Mouse (Mus musculus) MEL (cell line): Measurements from ENCODE around the gene Pcnx4. TPM values are rescaled to one million over a fixed set of nuclear protein-coding genes. Genes with fewer than 3 reads are reported as not detected.

Source experiments
- DNase-seq: peaks from one replicate; pipeline ENCODE4 v3.0.0; 2011; ENCODE audit warnings: low read depth, low spot score
- H3K27ac ChIP-seq: 2 replicates; pipeline ENCODE4 v1.5.1; 2012; ENCODE audit warnings: low read depth, mild to moderate bottlenecking, control low read depth, low read length, moderate library complexity; ENCODE audit not compliant: control insufficient read depth
- H3K27me3 ChIP-seq, 2 experiments: fragments of 150-350 bp in 1 of 2; sonication (generic) in 1 of 2; 2 replicates each; pipeline ENCODE4 v1.6.1; 2012; ENCODE audit warnings: low read length in 2 of 2, mild to moderate bottlenecking in 2 of 2, improper control_type of control experiment in 1 of 2, moderate library complexity in 1 of 2; ENCODE audit not compliant: insufficient read depth in 2 of 2, control insufficient read depth in 1 of 2
- H3K36me3 ChIP-seq, 2 experiments: 2 replicates each; pipeline ENCODE4 v1.6.1; 2012 to 2014; ENCODE audit warnings: low read length in 2 of 2, improper control_type of control experiment in 1 of 2, inconsistent platforms in 1 of 2, mild to moderate bottlenecking in 1 of 2; ENCODE audit not compliant: insufficient read depth in 2 of 2, control insufficient read depth in 1 of 2
- H3K4me1 ChIP-seq, 2 experiments: fragments of 150-350 bp in 1 of 2; sonication (generic) in 1 of 2; 2 replicates each; pipeline ENCODE4 v1.6.1; 2012; ENCODE audit warnings: low read length in 2 of 2, improper control_type of control experiment in 1 of 2, mild to moderate bottlenecking in 1 of 2; ENCODE audit not compliant: insufficient read depth in 2 of 2, control insufficient read depth in 1 of 2
- H3K4me3 ChIP-seq, 2 experiments: fragments of 150-350 bp in 1 of 2; sonication (generic) in 1 of 2; 2 replicates each; pipeline ENCODE4 v1.5.1; 2012; ENCODE audit warnings: low read depth in 2 of 2, low read length in 2 of 2, mild to moderate bottlenecking in 2 of 2, moderate library complexity in 2 of 2, control low read depth in 1 of 2, improper control_type of control experiment in 1 of 2; ENCODE audit not compliant: control insufficient read depth in 1 of 2, insufficient read depth in 1 of 2
- H3K79me2 ChIP-seq: 2 replicates; pipeline ENCODE4 v1.6.1; 2012; ENCODE audit warnings: mild to moderate bottlenecking, low read length, moderate library complexity; ENCODE audit not compliant: control insufficient read depth, poor library complexity, insufficient read depth
- H3K9ac ChIP-seq: 2 replicates; pipeline ENCODE4 v1.6.1; 2012; ENCODE audit warnings: low read depth, mild to moderate bottlenecking, control low read depth, low read length, moderate library complexity; ENCODE audit not compliant: control insufficient read depth, poor library complexity, severe bottlenecking
- H3K9me3 ChIP-seq: fragments of 150-350 bp; sonication (generic); replicated peaks from 2 replicates; pipeline ENCODE4 v1.6.1; 2012; ENCODE audit warnings: mild to moderate bottlenecking, low read length, improper control_type of control experiment, moderate library complexity; ENCODE audit not compliant: insufficient read depth
- CHD1 ChIP-seq: IDR thresholded peaks from 2 replicates; pipeline ENCODE4 v1.6.1; 2012; ENCODE audit warnings: low read depth, mild to moderate bottlenecking, inconsistent platforms, low read length, improper control_type of control experiment
- E2F4 ChIP-seq: IDR thresholded peaks from 2 replicates; pipeline ENCODE4 v1.6.1; 2011; ENCODE audit warnings: low read depth, low read length, improper control_type of control experiment, borderline replicate concordance
- ELF1 ChIP-seq: IDR thresholded peaks from 2 replicates; pipeline ENCODE4 v1.6.1; 2014; ENCODE audit warnings: low read depth, mild to moderate bottlenecking, inconsistent platforms, low read length, improper control_type of control experiment, moderate library complexity
- EP300 ChIP-seq, 2 experiments: IDR thresholded peaks; 2 replicates each; pipeline ENCODE4 v1.6.1; 2011; ENCODE audit warnings: improper control_type of control experiment in 2 of 2, low read length in 2 of 2, low read depth in 1 of 2, mild to moderate bottlenecking in 1 of 2
- ETS1 ChIP-seq: IDR thresholded peaks from 2 replicates; pipeline ENCODE4 v1.6.1; 2012; ENCODE audit warnings: low read depth, mild to moderate bottlenecking, inconsistent platforms, low read length, improper control_type of control experiment, moderate library complexity
- GABPA ChIP-seq: IDR thresholded peaks from 2 replicates; pipeline ENCODE4 v1.6.1; 2012; ENCODE audit warnings: low read depth, mild to moderate bottlenecking, inconsistent platforms, low read length, improper control_type of control experiment, moderate library complexity
- GATA1 ChIP-seq: IDR thresholded peaks from 2 replicates; pipeline ENCODE4 v1.6.1; 2011; ENCODE audit warnings: low read depth, low read length, improper control_type of control experiment
- HCFC1 ChIP-seq: IDR thresholded peaks from 2 replicates; pipeline ENCODE4 v1.6.1; 2012; ENCODE audit warnings: low read depth, mild to moderate bottlenecking, inconsistent platforms, low read length, improper control_type of control experiment, moderate library complexity
- KAT2A ChIP-seq: conservative IDR thresholded peaks from 2 replicates; pipeline ENCODE4 v1.6.1; 2012; ENCODE audit warnings: low read depth, low read length, improper control_type of control experiment, inconsistent platforms
- MAFK ChIP-seq: IDR thresholded peaks from 2 replicates; pipeline ENCODE4 v1.6.1; 2011; ENCODE audit warnings: low read depth, mild to moderate bottlenecking, low read length, improper control_type of control experiment, borderline replicate concordance
- MAZ ChIP-seq: IDR thresholded peaks from 2 replicates; pipeline ENCODE4 v1.6.1; 2012; ENCODE audit warnings: low read depth, mild to moderate bottlenecking, inconsistent platforms, low read length, improper control_type of control experiment
- MEF2A ChIP-seq: IDR thresholded peaks from 2 replicates; pipeline ENCODE4 v1.6.1; 2014; ENCODE audit warnings: low read depth, mild to moderate bottlenecking, inconsistent platforms, low read length, improper control_type of control experiment; ENCODE audit not compliant: poor library complexity, insufficient replicate concordance, severe bottlenecking; ENCODE audit errors: extremely low read depth
- MYB ChIP-seq: IDR thresholded peaks from 2 replicates; pipeline ENCODE4 v1.6.1; 2011; ENCODE audit warnings: mild to moderate bottlenecking, low read depth, low read length, improper control_type of control experiment
- MYC ChIP-seq: IDR thresholded peaks from 2 replicates; pipeline ENCODE4 v1.6.1; 2011; ENCODE audit warnings: low read depth, mild to moderate bottlenecking, low read length, improper control_type of control experiment, moderate library complexity
- POLR2AphosphoS2 ChIP-seq: IDR thresholded peaks from 2 replicates; pipeline ENCODE4 v1.6.1; 2011; ENCODE audit warnings: low read length, improper control_type of control experiment
- SIN3A ChIP-seq: IDR thresholded peaks from 2 replicates; pipeline ENCODE4 v1.6.1; 2012; ENCODE audit warnings: low read length, improper control_type of control experiment, inconsistent platforms
- SMC3 ChIP-seq: IDR thresholded peaks from 2 replicates; pipeline ENCODE4 v1.6.1; 2011; ENCODE audit warnings: low read depth, low read length, improper control_type of control experiment
- TBP ChIP-seq: IDR thresholded peaks from 2 replicates; pipeline ENCODE4 v1.8.0; 2011; ENCODE audit warnings: low read depth, low read length, improper control_type of control experiment
- TCF12 ChIP-seq: IDR thresholded peaks from 2 replicates; pipeline ENCODE4 v1.6.1; 2014; ENCODE audit warnings: low read depth, mild to moderate bottlenecking, inconsistent platforms, low read length, improper control_type of control experiment, moderate library complexity
- UBTF ChIP-seq: IDR thresholded peaks from 2 replicates; pipeline ENCODE4 v1.6.1; 2012; ENCODE audit warnings: low read depth, mild to moderate bottlenecking, inconsistent platforms, low read length, improper control_type of control experiment, moderate library complexity, borderline replicate concordance; ENCODE audit not compliant: insufficient read depth
- USF1 ChIP-seq: IDR thresholded peaks from 2 replicates; pipeline ENCODE4 v1.6.1; 2014; ENCODE audit warnings: low read depth, mild to moderate bottlenecking, inconsistent platforms, low read length, improper control_type of control experiment, moderate library complexity
- USF2 ChIP-seq, 2 experiments: IDR thresholded peaks; 2 replicates each; pipeline ENCODE4 v1.6.1; 2011 to 2012; ENCODE audit warnings: improper control_type of control experiment in 2 of 2, low read length in 2 of 2, borderline replicate concordance in 1 of 2, inconsistent platforms in 1 of 2, low read depth in 1 of 2, mild to moderate bottlenecking in 1 of 2; ENCODE audit not compliant: insufficient read depth in 1 of 2
- ZC3H11A ChIP-seq: IDR thresholded peaks from 2 replicates; pipeline ENCODE4 v1.6.1; 2012; ENCODE audit warnings: low read depth, mild to moderate bottlenecking, inconsistent platforms, low read length, improper control_type of control experiment
- ZKSCAN1 ChIP-seq: IDR thresholded peaks from 2 replicates; pipeline ENCODE4 v1.6.1; 2012; ENCODE audit warnings: low read depth, mild to moderate bottlenecking, inconsistent platforms, low read length, improper control_type of control experiment, moderate library complexity
- ZMIZ1 ChIP-seq: IDR thresholded peaks from 2 replicates; pipeline ENCODE4 v1.6.1; 2012; ENCODE audit warnings: low read depth, mild to moderate bottlenecking, inconsistent platforms, low read length, improper control_type of control experiment, moderate library complexity
- ZNF384 ChIP-seq: IDR thresholded peaks from 2 replicates; pipeline ENCODE4 v1.6.1; 2012; ENCODE audit warnings: low read depth, mild to moderate bottlenecking, inconsistent platforms, low read length, improper control_type of control experiment
- polyA plus RNA-seq, 2 experiments: library from polyadenylated mRNA; stranded (reverse) in 1 of 2; unstranded in 1 of 2; fragments of >175 nt in 1 of 2; fragments of >200 nt in 1 of 2; gene quantifications; 2 replicates each; pipeline versions ENCODE4 v1.2.1 to v1.2.4; 2012; ENCODE audit warnings: low replicate concordance in 2 of 2, low read depth in 1 of 2; ENCODE audit not compliant: insufficient read length in 2 of 2, insufficient read depth in 1 of 2, missing spikeins in 1 of 2
- total RNA-seq: library from RNA; depleted of rRNA; stranded (reverse); fragments of 300-350 nt; gene quantifications from 2 replicates; pipeline ENCODE4 v1.2.3, GENCODE M21; 2012

Gene Pcnx4
- total and polyA plus RNA-seq, 3 experiments: 3.2 to 5.2 TPM; not detected in 1

DNA sequence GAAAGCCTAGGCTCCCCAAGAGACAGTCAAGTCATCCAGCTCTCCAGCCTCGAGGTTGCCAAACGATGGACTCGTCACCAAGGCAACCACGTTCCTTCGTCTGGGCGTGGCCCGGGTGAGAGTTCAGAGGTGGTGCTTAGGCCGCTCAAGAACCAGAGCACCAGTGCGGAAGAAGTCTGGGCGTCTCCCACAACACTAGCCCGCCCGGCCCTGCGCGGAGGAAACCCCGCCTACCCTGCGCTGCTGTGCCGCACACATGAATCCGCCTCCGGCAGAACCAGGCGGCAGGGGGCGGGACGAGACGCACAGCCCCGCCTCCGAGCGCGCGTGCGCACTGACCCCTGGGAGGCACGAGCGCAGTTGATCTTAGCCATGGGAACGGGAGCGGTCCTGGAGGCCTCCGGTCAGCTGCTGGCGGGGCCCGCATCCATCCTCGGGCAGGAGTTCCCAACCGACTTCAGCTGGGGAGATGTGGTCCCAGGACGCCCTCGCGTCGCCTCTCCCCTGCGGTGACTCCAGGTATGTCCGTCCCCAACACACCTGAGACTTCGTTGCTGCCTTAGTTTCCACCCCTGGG, at the start of gene Pcnx4 (continued):
- TF ChIP-seq ETS1: no peak; the same call in 1 of the 2 replicates
- TF ChIP-seq TCF12: peak; percentile 53
- TF ChIP-seq ELF1: peak; percentile 58; the same call in 1 of the 2 replicates

DNA sequence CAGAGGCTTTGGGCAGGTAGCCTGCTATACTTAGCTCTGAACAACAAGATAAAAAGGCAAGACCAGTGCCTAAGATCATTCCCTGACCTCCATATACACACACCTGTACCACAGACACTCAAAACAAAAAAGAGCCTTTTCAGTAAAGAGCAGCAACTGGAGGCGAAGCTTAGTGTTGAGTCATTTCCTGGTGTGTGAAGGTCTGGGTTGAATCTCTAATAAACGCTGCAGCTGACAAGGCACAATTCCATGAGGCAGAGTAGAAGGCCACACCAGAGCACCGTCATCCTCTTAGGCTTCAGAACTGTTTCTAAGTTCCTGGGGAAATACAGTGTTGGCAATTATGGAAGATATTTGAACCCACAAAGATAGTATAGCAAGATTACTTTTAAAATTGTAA, 48.7 kb upstream of the Pcnx4 start:
- Histone ChIP-seq H3K4me1 (no peaks in the 10 kb centered on the region), H3K9me3 (no peaks in the 10 kb centered on the region), H3K4me3 (no peak overlapping the region), H3K79me2 (no peaks in the 10 kb centered on the region), H3K36me3 (no peaks in the 10 kb centered on the region), H3K9ac (no peak overlapping the region), H3K27ac (no peak overlapping the region), H3K27me3 (no peaks in the 10 kb centered on the region)
- DNase-seq: no peak
- TF ChIP-seq TBP: no peak
- TF ChIP-seq ZC3H11A: no peak
- TF ChIP-seq POLR2AphosphoS2: no peak
- TF ChIP-seq MYC: no peak
- TF ChIP-seq EP300 (IDR thresholded peaks at IDR 0.05; ENCODE audit: low read depth in 1 of 2, low read length in 2 of 2): no peak
- no peak for TF ChIP-seq SIN3A
- TF ChIP-seq MAFK: no peak
- TF ChIP-seq MAZ: no peak
- TF ChIP-seq E2F4: no peak
- no peak for TF ChIP-seq ZMIZ1
- TF ChIP-seq UBTF: no peak
- no peak for TF ChIP-seq GATA1
- TF ChIP-seq USF1: no peak
- no peak for TF ChIP-seq GABPA

DNA sequence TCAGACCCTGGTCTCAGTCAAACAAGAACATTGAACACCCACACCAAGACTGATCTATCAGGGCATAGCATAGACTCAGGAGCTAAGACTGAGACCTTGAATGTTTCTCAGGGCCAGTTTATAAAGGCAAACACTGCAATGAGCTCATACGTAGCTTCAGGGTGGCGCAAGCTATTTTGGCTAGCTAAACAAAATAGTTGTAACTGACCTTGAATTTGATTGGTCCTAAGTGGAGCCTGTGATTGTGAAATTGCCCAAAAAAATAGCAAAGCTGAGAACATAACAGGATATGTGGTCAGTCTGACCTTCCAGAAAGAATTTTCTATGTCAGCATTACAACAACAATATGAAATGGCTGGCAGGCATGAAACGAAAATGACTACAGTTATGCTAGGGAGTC, 46.2 kb upstream of the Pcnx4 start:
- Histone ChIP-seq H3K27me3 (peaks cover 0 to 2% of the 10 kb centered on the region in 2 experiments; a peak in 1 of 4 replicates), H3K27ac (no peak overlapping the region), H3K9ac (no peak overlapping the region), H3K79me2 (no peaks in the 10 kb centered on the region), H3K4me1 (no peaks in the 10 kb centered on the region), H3K9me3 (no peaks in the 10 kb centered on the region)
- no peak for DNase-seq
- TF ChIP-seq MEF2A: no peak
- TF ChIP-seq SIN3A: no peak
- TF ChIP-seq ZKSCAN1: no peak
- no peak for TF ChIP-seq MYC
- no peak for TF ChIP-seq USF2 (IDR thresholded peaks at IDR 0.05; ENCODE audit: borderline replicate concordance in 1 of 2, insufficient read depth in 1 of 2, low read depth in 1 of 2, low read length in 2 of 2)
- no peak for TF ChIP-seq MAZ
- no peak for TF ChIP-seq ZNF384
- TF ChIP-seq GABPA: no peak
- no peak for TF ChIP-seq KAT2A
- TF ChIP-seq MYB: no peak
- no peak for TF ChIP-seq SMC3
- no peak for TF ChIP-seq ZMIZ1
- no peak for TF ChIP-seq HCFC1
- no peak for TF ChIP-seq ELF1
- no peak for TF ChIP-seq CHD1
- TF ChIP-seq ETS1: no peak
- TF ChIP-seq, all 39 proteins: peak for 0
- H3K36me3 ChIP-seq: no peaks in the 10 kb centered on the region
- H3K4me3 ChIP-seq: no peak overlapping the region
